Mouse (Mus musculus): Measurements from ENCODE around the gene Zfp108.
A peak's percentile ranks its signal among the peaks of the same experiment; 100 is the strongest.

DNA sequence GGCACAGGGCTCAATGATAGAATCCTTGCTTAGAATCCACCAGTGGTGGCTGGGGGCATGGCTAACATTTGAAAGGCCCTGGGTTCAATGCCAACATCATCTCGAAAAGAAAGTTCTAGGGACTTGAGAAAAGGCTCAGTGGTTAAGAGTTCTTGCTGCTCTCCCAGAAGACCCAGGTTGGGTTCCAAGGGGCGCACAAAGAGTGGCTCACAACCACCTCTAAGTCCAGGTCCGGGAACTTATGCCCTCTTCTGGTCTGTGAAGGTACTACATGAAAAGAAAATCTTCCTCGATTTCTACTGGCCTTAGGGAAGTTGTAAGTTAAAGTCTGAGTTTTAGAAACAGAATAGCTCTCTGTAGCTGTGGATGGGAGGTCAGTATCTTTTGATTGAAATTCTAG is 31.5 kb downstream of the Zfp108 start:
- TF ChIP-seq CTCF (IDR thresholded peaks at IDR 0.05) (peak; percentile 36), POLR2A (IDR thresholded peaks at IDR 0.05; ENCODE audit: insufficient read depth, low read depth, low read length) (no peak)
